Mouse (Mus musculus) limb, embryonic 15.5 days (tissue): ENCODE data around the gene Kdm4b. TPM values are rescaled to one million over a fixed set of nuclear protein-coding genes. Genes with fewer than 3 reads are reported as not detected.

Source experiments
- ATAC-seq: fragments of 200-750 bp; cut with Nextera tagmentation; 2 replicates; pipeline ENCODE4 v1.8.0; 2017; ENCODE audit warnings: low read depth, moderate TSS enrichment; ENCODE audit not compliant: insufficient number of reproducible peaks, low FRiP score, low TSS enrichment
- H3K27ac ChIP-seq: fragments of 300-500 bp; sonication (generic); 2 replicates; pipeline ENCODE4 v1.5.1; 2015; ENCODE audit warnings: moderate library complexity, mild to moderate bottlenecking, inconsistent platforms
- H3K27me3 ChIP-seq: fragments of 300-500 bp; sonication (generic); 2 replicates; pipeline ENCODE4 v1.6.1; 2015; ENCODE audit warnings: inconsistent platforms
- H3K36me3 ChIP-seq: fragments of 300-500 bp; sonication (generic); 2 replicates; pipeline ENCODE4 v1.6.1; 2015; ENCODE audit warnings: inconsistent platforms
- H3K4me1 ChIP-seq: fragments of 300-500 bp; sonication (generic); 2 replicates; pipeline ENCODE4 v1.6.1; 2015; ENCODE audit warnings: inconsistent platforms
- H3K4me2 ChIP-seq: fragments of 300-500 bp; sonication (generic); 2 replicates; pipeline ENCODE4 v1.6.1; 2015; ENCODE audit warnings: mild to moderate bottlenecking, inconsistent platforms
- H3K4me3 ChIP-seq: fragments of 300-500 bp; sonication (generic); 2 replicates; pipeline ENCODE4 v1.5.1; 2015; ENCODE audit warnings: mild to moderate bottlenecking, inconsistent platforms
- H3K9ac ChIP-seq: fragments of 300-500 bp; sonication (generic); 2 replicates; pipeline ENCODE4 v1.6.1; 2015; ENCODE audit warnings: inconsistent platforms
- H3K9me3 ChIP-seq: fragments of 300-500 bp; sonication (generic); 2 replicates; pipeline ENCODE4 v1.6.1; 2016; ENCODE audit warnings: inconsistent platforms
- WGBS: fragments of 180-500 bp; shearing (Covaris S2); methylation state at CpG from one replicate; pipeline ENCODE4 v1.1.7; 2015; 5-methylcytosine and 5-hydroxymethylcytosine counted together
- polyA plus RNA-seq: library from polyadenylated mRNA; unstranded; fragments of >200 nt; fragmentation: Nextera tagmentation; extraction: Ambion mirVana; gene quantifications from 2 replicates; pipeline ENCODE4 v1.2.1, GENCODE M21; 2015

Kdm4b gene
- polyA plus RNA-seq, 1 experiment from 2014 or later: 37.3 TPM

GRCm38 (mm10) chr17:56329267-56329666 is 3.4 kb downstream of the Kdm4b start:
- H3K4me1 ChIP-seq: peaks cover 49% of the 10 kb centered on the region
- no peaks in the 10 kb centered on the region for H3K27me3 ChIP-seq
- H3K9ac ChIP-seq: no peak overlapping the region
- no peak overlapping the region for H3K4me2 ChIP-seq
- no peaks in the 10 kb centered on the region for H3K36me3 ChIP-seq
- H3K27ac ChIP-seq: no peak overlapping the region
- no peak overlapping the region for H3K4me3 ChIP-seq
- no peaks in the 10 kb centered on the region for H3K9me3 ChIP-seq
- ATAC-seq: no peak

DNA sequence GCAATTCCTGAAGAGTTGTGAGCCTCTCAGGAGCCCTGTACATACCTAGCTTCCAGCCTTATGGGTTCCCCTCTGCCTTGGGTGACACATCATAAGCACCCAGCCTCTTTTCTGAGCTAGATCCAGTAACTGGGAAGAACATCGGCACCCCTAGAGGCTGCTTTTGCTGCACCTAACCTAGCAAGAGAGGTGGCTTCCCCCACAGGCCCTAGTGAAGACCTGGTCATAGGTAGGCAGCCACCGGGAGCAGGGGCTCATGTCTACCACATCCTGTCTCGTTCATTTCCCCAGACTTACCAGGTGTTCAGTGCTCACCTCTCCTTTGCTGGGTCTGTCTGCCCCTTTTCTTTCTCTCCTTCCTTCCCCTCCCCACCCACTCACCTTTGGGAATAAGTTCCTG is 4.5 kb downstream of the Kdm4b start:
- Histone ChIP-seq H3K4me1 (peaks cover 49% of the 10 kb centered on the region), H3K9ac (no peak overlapping the region)
- no peak for ATAC-seq

DNA sequence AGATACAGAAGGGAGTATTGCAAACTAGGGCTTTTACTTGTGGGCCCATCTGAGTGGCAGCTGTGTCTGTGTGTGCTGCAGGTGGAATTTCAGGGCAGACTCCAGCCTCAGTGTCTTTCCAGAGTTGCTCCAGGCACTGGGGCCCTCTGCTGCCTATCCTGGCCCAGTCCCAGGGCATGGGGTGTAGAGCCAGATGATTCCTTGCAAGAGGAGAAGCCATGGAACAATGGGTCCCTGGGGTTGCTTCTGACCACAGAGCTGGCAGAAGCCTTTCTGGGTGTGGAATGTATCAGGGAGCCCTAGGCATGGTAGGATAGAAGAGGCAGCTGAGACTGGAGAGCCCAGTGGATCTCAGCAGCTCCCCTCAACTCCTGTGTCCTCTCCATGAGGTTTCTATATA is 5.4 kb downstream of the Kdm4b start:
- no peak for ATAC-seq
- no peak overlapping the region for H3K9ac ChIP-seq
- H3K27ac ChIP-seq: no peak overlapping the region

More for the DNA sequence above, 4.5 kb downstream of the Kdm4b start:
- Histone ChIP-seq H3K36me3 (peaks cover 6% of the 10 kb centered on the region; the same call in 1 of the 2 replicates), H3K27me3 (no peaks in the 10 kb centered on the region), H3K27ac (no peak overlapping the region), H3K4me3 (no peak overlapping the region), H3K9me3 (no peaks in the 10 kb centered on the region), H3K4me2 (no peak overlapping the region)
- WGBS: 66% methylated on average over 3 of the region's 3 CpGs

GRCm38 (mm10) chr17:56332987-56333386 is 7.1 kb downstream of the Kdm4b start:
- Histone ChIP-seq H3K4me3 (no peak overlapping the region), H3K36me3 (peaks cover 6% of the 10 kb centered on the region; the same call in 1 of the 2 replicates), H3K9me3 (no peaks in the 10 kb centered on the region), H3K27ac (no peak overlapping the region), H3K4me1 (peaks cover 40% of the 10 kb centered on the region), H3K9ac (no peak overlapping the region), H3K27me3 (no peaks in the 10 kb centered on the region), H3K4me2 (no peak overlapping the region)
- WGBS: 38% methylated on average over 8 of the region's 8 CpGs
- no peak for ATAC-seq

More for the DNA sequence above, 5.4 kb downstream of the Kdm4b start:
- H3K4me2 ChIP-seq: no peak overlapping the region
- H3K4me3 ChIP-seq: no peak overlapping the region
- peaks cover 49% of the 10 kb centered on the region for H3K4me1 ChIP-seq
- no peaks in the 10 kb centered on the region for H3K9me3 ChIP-seq
- H3K36me3 ChIP-seq: peaks cover 6% of the 10 kb centered on the region; the same call in 1 of the 2 replicates
- H3K27me3 ChIP-seq: no peaks in the 10 kb centered on the region

DNA sequence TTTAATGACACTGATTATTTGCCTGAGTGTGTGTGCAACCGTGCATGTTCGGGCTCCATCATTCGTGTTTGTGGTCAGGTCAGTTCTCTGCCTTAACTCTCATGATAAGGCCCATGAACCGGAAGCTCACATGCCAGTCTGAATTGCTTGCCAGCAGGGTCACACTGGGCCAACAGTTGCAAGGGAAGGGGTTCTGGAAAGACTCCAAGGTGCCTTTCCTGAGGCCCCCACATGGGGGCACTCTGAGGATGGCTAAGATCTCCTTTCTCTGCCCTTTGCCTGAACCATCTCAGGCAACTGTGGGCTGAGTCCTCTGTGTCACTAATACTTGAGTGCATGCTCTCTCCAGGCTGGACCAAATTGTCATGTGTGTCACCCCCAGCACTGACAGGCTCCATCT is 11.3 kb downstream of the Kdm4b start:
- Histone ChIP-seq H3K27me3 (no peaks in the 10 kb centered on the region), H3K4me2 (no peak overlapping the region), H3K9me3 (no peaks in the 10 kb centered on the region), H3K4me1 (peaks cover 17% of the 10 kb centered on the region), H3K36me3 (peaks cover 6% of the 10 kb centered on the region; the same call in 1 of the 2 replicates), H3K27ac (no peak overlapping the region), H3K4me3 (no peak overlapping the region), H3K9ac (no peak overlapping the region)
- 52% methylated on average over 4 of the region's 4 CpGs for WGBS
- no peak for ATAC-seq

DNA sequence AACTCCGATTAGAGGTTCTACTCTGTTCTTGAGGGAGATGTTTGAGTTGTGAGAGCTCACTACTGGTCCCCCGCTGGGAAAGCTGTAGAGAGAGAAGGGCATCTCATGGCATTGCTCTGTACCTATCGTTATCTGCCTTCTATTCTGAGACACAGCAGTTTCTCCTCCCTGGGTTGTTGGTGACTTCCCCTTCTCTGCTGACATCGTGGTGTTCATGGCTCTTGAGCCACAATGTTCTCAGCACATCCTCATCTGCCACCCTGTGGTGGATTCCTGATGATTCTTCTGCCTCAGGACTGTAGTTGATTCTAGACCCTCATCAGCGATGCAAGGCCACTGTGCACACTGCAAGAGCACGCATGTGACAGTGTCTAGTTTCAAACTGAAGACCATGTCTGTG is 11.9 kb downstream of the Kdm4b start:
- Histone ChIP-seq H3K27me3 (no peaks in the 10 kb centered on the region), H3K4me3 (no peak overlapping the region), H3K4me1 (peaks cover 17% of the 10 kb centered on the region), H3K9ac (no peak overlapping the region), H3K36me3 (peaks cover 6% of the 10 kb centered on the region; the same call in 1 of the 2 replicates), H3K9me3 (no peaks in the 10 kb centered on the region), H3K27ac (no peak overlapping the region), H3K4me2 (no peak overlapping the region)
- WGBS: 89% methylated on average over 6 of the region's 6 CpGs
- no peak for ATAC-seq

GRCm38 (mm10) chr17:56338909-56339308 is 13.0 kb downstream of the Kdm4b start:
- Histone ChIP-seq H3K36me3 (peaks cover 6% of the 10 kb centered on the region; the same call in 1 of the 2 replicates), H3K4me3 (no peak overlapping the region), H3K27me3 (no peaks in the 10 kb centered on the region), H3K9ac (no peak overlapping the region), H3K4me1 (peaks cover 10% of the 10 kb centered on the region), H3K9me3 (no peaks in the 10 kb centered on the region), H3K27ac (no peak overlapping the region), H3K4me2 (no peak overlapping the region)
- ATAC-seq: no peak
- 54% methylated on average over 4 of the region's 4 CpGs for WGBS

DNA sequence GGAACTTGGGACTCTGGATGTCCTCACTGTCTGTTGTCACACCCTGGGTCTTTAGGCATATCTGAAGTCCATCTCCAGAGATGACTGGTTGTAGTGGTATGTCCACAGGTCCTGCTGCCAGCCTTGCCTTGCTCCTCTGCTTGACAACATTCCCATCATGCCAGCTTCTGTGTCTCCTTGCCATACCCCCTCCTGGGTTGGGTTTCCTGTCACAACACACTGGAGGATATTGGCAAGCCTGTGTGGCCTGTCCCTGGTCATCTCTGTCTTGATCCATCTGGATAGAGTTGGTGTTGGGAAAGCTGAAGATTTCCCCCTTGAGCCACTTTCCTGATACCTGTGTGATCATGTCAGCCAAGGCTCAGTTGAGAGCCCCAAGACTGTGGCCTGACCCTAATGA is 14.9 kb downstream of the Kdm4b start:
- 0 out of 2 replicates have a peak, but pooled peaks cover 3% of the 10 kb centered on the region for H3K36me3 ChIP-seq
- H3K9ac ChIP-seq: no peak overlapping the region
- H3K4me3 ChIP-seq: no peak overlapping the region
- no peak overlapping the region for H3K27ac ChIP-seq
- H3K9me3 ChIP-seq: no peaks in the 10 kb centered on the region
- H3K4me1 ChIP-seq: peaks cover 5% of the 10 kb centered on the region
- no peak overlapping the region for H3K4me2 ChIP-seq
- H3K27me3 ChIP-seq: no peaks in the 10 kb centered on the region
- no peak for ATAC-seq

DNA sequence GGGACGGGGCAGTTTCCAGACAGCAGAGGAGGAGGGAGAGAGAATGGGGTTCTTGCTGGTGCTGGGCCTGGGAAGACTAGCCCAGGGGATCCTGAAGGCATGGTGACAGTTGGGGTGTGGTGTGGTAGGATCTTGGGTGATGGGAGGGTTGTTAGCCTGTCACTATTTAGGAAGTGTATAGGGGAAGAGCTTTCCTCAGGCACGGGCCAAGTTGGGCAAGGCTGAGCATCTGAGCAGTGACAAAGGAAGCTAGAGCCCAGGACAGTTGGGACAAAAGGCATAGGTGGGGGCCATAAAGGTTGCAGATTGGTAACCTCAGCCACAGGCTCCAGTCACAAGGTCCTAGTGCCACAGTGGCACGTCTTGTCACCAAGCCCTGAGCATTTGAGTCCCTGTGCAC is 17.6 kb downstream of the Kdm4b start:
- no peaks in the 10 kb centered on the region; the same call in 1 of the 2 replicates for H3K4me1 ChIP-seq
- H3K27me3 ChIP-seq: no peaks in the 10 kb centered on the region
- H3K9ac ChIP-seq: no peak overlapping the region
- no peak for ATAC-seq
- H3K36me3 ChIP-seq: 0 out of 2 replicates have a peak, but pooled peaks cover 12% of the 10 kb centered on the region
- H3K4me2 ChIP-seq: no peak overlapping the region
- no peak overlapping the region for H3K27ac ChIP-seq
- H3K4me3 ChIP-seq: no peak overlapping the region
- no peaks in the 10 kb centered on the region for H3K9me3 ChIP-seq
- WGBS: 83% methylated on average over 3 of the region's 3 CpGs

DNA sequence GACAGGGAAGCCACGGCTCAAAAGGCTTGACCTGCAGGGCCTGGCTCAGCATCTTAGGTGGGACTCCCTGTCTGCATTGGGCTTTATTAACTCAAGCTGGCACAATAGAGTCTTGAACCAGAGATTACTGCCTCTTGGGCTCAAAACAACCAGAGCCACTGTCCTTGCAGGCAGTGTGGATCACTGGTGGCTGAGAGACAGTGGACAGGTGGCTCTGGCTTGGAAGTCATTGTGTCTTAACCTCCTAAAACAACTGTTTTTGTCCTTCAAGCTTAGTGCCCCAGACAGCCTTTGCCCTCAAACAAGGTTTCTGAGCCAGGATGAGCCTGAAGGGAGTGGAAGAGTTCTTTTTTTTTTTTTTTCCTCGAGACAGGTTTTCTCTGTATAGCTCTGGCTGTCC is 19.5 kb downstream of the Kdm4b start:
- H3K9ac ChIP-seq: no peak overlapping the region
- peaks cover 6% of the 10 kb centered on the region; the same call in 1 of the 2 replicates for H3K4me1 ChIP-seq
- 68% methylated on average over 2 of the region's 2 CpGs for WGBS

DNA sequence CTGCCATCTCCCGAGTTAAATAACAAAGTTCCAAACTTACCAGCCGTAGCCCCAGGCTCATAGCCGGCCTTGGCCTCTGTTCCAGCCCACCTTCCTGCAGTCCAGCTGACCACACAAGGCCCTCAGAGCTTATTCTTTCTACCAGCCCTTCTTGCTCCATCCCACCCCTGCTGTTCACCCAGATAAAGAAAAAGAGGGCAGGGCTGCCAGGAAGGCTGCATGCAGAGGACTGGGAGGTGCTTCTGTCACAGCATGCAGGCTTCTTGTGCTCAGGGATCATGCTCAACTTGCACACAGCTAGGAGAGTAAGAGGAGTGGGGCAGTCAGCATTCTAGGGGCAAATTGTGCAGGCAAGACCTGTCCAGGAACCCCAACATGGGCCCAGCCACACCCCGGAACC is 22.3 kb downstream of the Kdm4b start:
- H3K27me3 ChIP-seq: no peaks in the 10 kb centered on the region
- peaks cover 32% of the 10 kb centered on the region for H3K36me3 ChIP-seq
- no peak overlapping the region for H3K4me2 ChIP-seq
- 71% methylated on average over 4 of the region's 4 CpGs for WGBS
- H3K9ac ChIP-seq: no peak overlapping the region
- ATAC-seq: no peak
- H3K27ac ChIP-seq: no peak overlapping the region
- peaks cover 7% of the 10 kb centered on the region; the same call in 1 of the 2 replicates for H3K4me1 ChIP-seq
- H3K4me3 ChIP-seq: no peak overlapping the region
- H3K9me3 ChIP-seq: no peaks in the 10 kb centered on the region

More for the DNA sequence above, 19.5 kb downstream of the Kdm4b start:
- Histone ChIP-seq H3K27me3 (no peaks in the 10 kb centered on the region), H3K9me3 (no peaks in the 10 kb centered on the region), H3K4me2 (no peak overlapping the region), H3K4me3 (no peak overlapping the region), H3K36me3 (peaks cover 16% of the 10 kb centered on the region; the same call in 1 of the 2 replicates), H3K27ac (no peak overlapping the region)
- ATAC-seq: no peak

- ATAC-seq: no peak
- Histone ChIP-seq H3K9ac (no peak overlapping the region), H3K36me3 (peaks cover 37% of the 10 kb centered on the region), H3K27ac (no peak overlapping the region), H3K4me3 (no peak overlapping the region), H3K4me1 (peaks cover 7% of the 10 kb centered on the region; the same call in 1 of the 2 replicates), H3K4me2 (no peak overlapping the region), H3K9me3 (no peaks in the 10 kb centered on the region), H3K27me3 (no peaks in the 10 kb centered on the region)
Observed at GRCm38 (mm10) chr17:56348586-56348985, 22.7 kb downstream of the Kdm4b start.

DNA sequence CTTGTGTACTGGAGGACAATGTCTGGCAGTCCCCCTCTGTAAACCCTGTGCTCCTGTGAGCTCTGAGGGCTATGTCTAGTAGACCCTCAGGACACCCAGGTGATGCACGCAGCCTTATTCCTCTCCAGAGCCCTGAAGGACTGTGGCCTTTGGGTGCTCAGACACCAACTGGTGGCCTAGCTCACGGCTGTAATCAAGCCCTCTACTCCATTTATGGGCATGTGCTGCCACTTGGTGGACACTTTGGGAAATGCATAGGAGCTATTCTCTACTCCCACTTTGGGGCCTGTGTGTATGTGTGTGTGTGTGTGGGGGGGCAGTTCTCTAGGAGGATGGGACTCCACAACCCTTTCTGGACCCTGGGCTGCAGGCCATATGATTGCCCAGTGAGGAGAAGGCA is 24.8 kb downstream of the Kdm4b start:
- Histone ChIP-seq H3K27me3 (no peaks in the 10 kb centered on the region), H3K9me3 (no peaks in the 10 kb centered on the region), H3K4me3 (no peak overlapping the region), H3K36me3 (peaks cover 53% of the 10 kb centered on the region), H3K4me1 (peaks cover 7% of the 10 kb centered on the region; the same call in 1 of the 2 replicates), H3K27ac (no peak overlapping the region), H3K9ac (no peak overlapping the region), H3K4me2 (no peak overlapping the region)
- ATAC-seq: 0 out of 2 replicates have a peak, but pooled peaks have one; percentile 22
- 31% methylated on average over 2 of the region's 2 CpGs for WGBS
